Mouse (Mus musculus): Measurements from ENCODE around the gene Tefm. TPM values are rescaled to one million over a fixed set of nuclear protein-coding genes. Genes with fewer than 3 reads are reported as not detected.

Gene Tefm
- polyA plus RNA-seq, 1 experiment from 2014 or later, result 22.0 TPM

- 88% methylated on average over 13 of the region's 13 CpGs for WGBS
- Histone ChIP-seq H3K9me3 (ENCODE audit: control insufficient read depth, low read length) (no peaks in the 10 kb centered on the region), H3K4me3 (ENCODE audit: low read length) (no peak overlapping the region), H3K4me2 (ENCODE audit: low read length) (no peak overlapping the region), H3K36me3 (ENCODE audit: control insufficient read depth, insufficient read depth, low read length) (peaks cover 14% of the 10 kb centered on the region), H3K27me3 (replicated peaks; ENCODE audit: control insufficient read depth, insufficient read depth, low read length) (no peaks in the 10 kb centered on the region), H3K9ac (ENCODE audit: low read depth, low read length) (no peak overlapping the region), H3K4me1 (ENCODE audit: control insufficient read depth, insufficient read depth, low read depth, low read length) (peaks cover 4% of the 10 kb centered on the region), H3K27ac (ENCODE audit: low read depth, low read length) (no peak overlapping the region)
- ATAC-seq, result no peak
These were observed 5.2 kb downstream of the Tefm start for GRCm38 (mm10) chr11:80136786-80137185.

- no peak overlapping the region for H3K27ac ChIP-seq (ENCODE audit: low read depth, low read length)
- H3K4me3 ChIP-seq (ENCODE audit: low read length), result no peak overlapping the region
- no peak overlapping the region for H3K4me2 ChIP-seq (ENCODE audit: low read length)
- H3K9ac ChIP-seq (ENCODE audit: low read depth, low read length), result no peak overlapping the region
- H3K4me1 ChIP-seq (ENCODE audit: control insufficient read depth, insufficient read depth, low read depth, low read length), result peaks cover 3% of the 10 kb centered on the region
- no peaks in the 10 kb centered on the region for H3K9me3 ChIP-seq (ENCODE audit: control insufficient read depth, low read length)
- ATAC-seq, result no peak
- WGBS, result 85% methylated on average over 11 of the region's 11 CpGs
- peaks cover 14% of the 10 kb centered on the region for H3K36me3 ChIP-seq (ENCODE audit: control insufficient read depth, insufficient read depth, low read length)
- no peaks in the 10 kb centered on the region for H3K27me3 ChIP-seq (replicated peaks; ENCODE audit: control insufficient read depth, insufficient read depth, low read length)
These were observed 5.9 kb downstream of the Tefm start for GRCm38 (mm10) chr11:80135954-80136683.

GRCm38 (mm10) chr11:80134744-80135143 is 7.2 kb downstream of the Tefm start:
- no peak overlapping the region for H3K27ac ChIP-seq (ENCODE audit: low read depth, low read length)
- no peaks in the 10 kb centered on the region for H3K4me1 ChIP-seq (ENCODE audit: control insufficient read depth, insufficient read depth, low read depth, low read length)
- no peak overlapping the region for H3K4me3 ChIP-seq (ENCODE audit: low read length)
- no peaks in the 10 kb centered on the region for H3K27me3 ChIP-seq (replicated peaks; ENCODE audit: control insufficient read depth, insufficient read depth, low read length)
- no peak overlapping the region for H3K9ac ChIP-seq (ENCODE audit: low read depth, low read length)
- 72% methylated on average over 4 of the region's 4 CpGs for WGBS
- no peak for ATAC-seq
- H3K9me3 ChIP-seq (ENCODE audit: control insufficient read depth, low read length), result no peaks in the 10 kb centered on the region
- peaks cover 11% of the 10 kb centered on the region for H3K36me3 ChIP-seq (ENCODE audit: control insufficient read depth, insufficient read depth, low read length)
- H3K4me2 ChIP-seq (ENCODE audit: low read length), result no peak overlapping the region

- WGBS, result 83% methylated on average over 1 of the region's 1 CpGs
- Histone ChIP-seq H3K4me2 (ENCODE audit: low read length) (no peak overlapping the region), H3K9me3 (ENCODE audit: control insufficient read depth, low read length) (no peaks in the 10 kb centered on the region), H3K27ac (ENCODE audit: low read depth, low read length) (no peak overlapping the region), H3K27me3 (replicated peaks; ENCODE audit: control insufficient read depth, insufficient read depth, low read length) (no peaks in the 10 kb centered on the region), H3K4me3 (ENCODE audit: low read length) (no peak overlapping the region), H3K9ac (ENCODE audit: low read depth, low read length) (no peak overlapping the region), H3K36me3 (ENCODE audit: control insufficient read depth, insufficient read depth, low read length) (peaks cover 11% of the 10 kb centered on the region), H3K4me1 (ENCODE audit: control insufficient read depth, insufficient read depth, low read depth, low read length) (no peaks in the 10 kb centered on the region)
- ATAC-seq, result no peak
These were observed 9.9 kb downstream of the Tefm start for GRCm38 (mm10) chr11:80132050-80132449.

GRCm38 (mm10) chr11:80116411-80116810 is 25.6 kb downstream of the Tefm start:
- H3K4me1 ChIP-seq (ENCODE audit: control insufficient read depth, insufficient read depth, low read depth, low read length), result no peaks in the 10 kb centered on the region
- H3K4me2 ChIP-seq (ENCODE audit: low read length), result no peak overlapping the region
- no peak for ATAC-seq
- no peak overlapping the region for H3K9ac ChIP-seq (ENCODE audit: low read depth, low read length)
- no peak overlapping the region for H3K27ac ChIP-seq (ENCODE audit: low read depth, low read length)
- 86% methylated on average over 1 of the region's 1 CpGs for WGBS
- H3K36me3 ChIP-seq (ENCODE audit: control insufficient read depth, insufficient read depth, low read length), result peaks cover 20% of the 10 kb centered on the region
- no peak overlapping the region for H3K4me3 ChIP-seq (ENCODE audit: low read length)
- H3K27me3 ChIP-seq (replicated peaks; ENCODE audit: control insufficient read depth, insufficient read depth, low read length), result no peaks in the 10 kb centered on the region
- no peaks in the 10 kb centered on the region for H3K9me3 ChIP-seq (ENCODE audit: control insufficient read depth, low read length)

- no peak for ATAC-seq
These were observed 37.6 kb downstream of the Tefm start for GRCm38 (mm10) chr11:80104407-80104806.

GRCm38 (mm10) chr11:80101298-80101697 is 40.7 kb downstream of the Tefm start:
- Histone ChIP-seq H3K27ac (ENCODE audit: low read depth, low read length) (no peak overlapping the region), H3K4me1 (ENCODE audit: control insufficient read depth, insufficient read depth, low read depth, low read length) (no peaks in the 10 kb centered on the region), H3K9me3 (ENCODE audit: control insufficient read depth, low read length) (no peaks in the 10 kb centered on the region), H3K4me2 (ENCODE audit: low read length) (no peak overlapping the region), H3K36me3 (ENCODE audit: control insufficient read depth, insufficient read depth, low read length) (peaks cover 6% of the 10 kb centered on the region; the same call in 1 of the 2 replicates), H3K9ac (ENCODE audit: low read depth, low read length) (no peak overlapping the region), H3K27me3 (replicated peaks; ENCODE audit: control insufficient read depth, insufficient read depth, low read length) (no peaks in the 10 kb centered on the region), H3K4me3 (ENCODE audit: low read length) (no peak overlapping the region)
- 95% methylated on average over 6 of the region's 6 CpGs for WGBS
- ATAC-seq, result no peak

More at GRCm38 (mm10) chr11:80104407-80104806, 37.6 kb downstream of the Tefm start:
- peaks cover 8% of the 10 kb centered on the region for H3K36me3 ChIP-seq (ENCODE audit: control insufficient read depth, insufficient read depth, low read length)
- 83% methylated on average over 1 of the region's 1 CpGs for WGBS
- no peaks in the 10 kb centered on the region for H3K27me3 ChIP-seq (replicated peaks; ENCODE audit: control insufficient read depth, insufficient read depth, low read length)
- no peak overlapping the region for H3K27ac ChIP-seq (ENCODE audit: low read depth, low read length)
- H3K9ac ChIP-seq (ENCODE audit: low read depth, low read length), result no peak overlapping the region
- no peaks in the 10 kb centered on the region for H3K9me3 ChIP-seq (ENCODE audit: control insufficient read depth, low read length)
- no peak overlapping the region for H3K4me3 ChIP-seq (ENCODE audit: low read length)
- no peak overlapping the region for H3K4me2 ChIP-seq (ENCODE audit: low read length)
- no peaks in the 10 kb centered on the region for H3K4me1 ChIP-seq (ENCODE audit: control insufficient read depth, insufficient read depth, low read depth, low read length)

GRCm38 (mm10) chr11:80098444-80099056 is 43.4 kb downstream of the Tefm start:
- H3K27me3 ChIP-seq (replicated peaks; ENCODE audit: control insufficient read depth, insufficient read depth, low read length), result no peaks in the 10 kb centered on the region
- 92% methylated on average over 3 of the region's 3 CpGs for WGBS
- H3K4me2 ChIP-seq (ENCODE audit: low read length), result no peak overlapping the region
- H3K9ac ChIP-seq (ENCODE audit: low read depth, low read length), result no peak overlapping the region
- H3K9me3 ChIP-seq (ENCODE audit: control insufficient read depth, low read length), result no peaks in the 10 kb centered on the region
- no peaks in the 10 kb centered on the region for H3K4me1 ChIP-seq (ENCODE audit: control insufficient read depth, insufficient read depth, low read depth, low read length)
- ATAC-seq, result no peak
- no peak overlapping the region for H3K27ac ChIP-seq (ENCODE audit: low read depth, low read length)
- H3K4me3 ChIP-seq (ENCODE audit: low read length), result no peak overlapping the region
- H3K36me3 ChIP-seq (ENCODE audit: control insufficient read depth, insufficient read depth, low read length), result peaks cover 4% of the 10 kb centered on the region

GRCm38 (mm10) chr11:80090555-80091164 is 51.3 kb downstream of the Tefm start:
- no peaks in the 10 kb centered on the region for H3K27me3 ChIP-seq (replicated peaks; ENCODE audit: control insufficient read depth, insufficient read depth, low read length)
- H3K36me3 ChIP-seq (ENCODE audit: control insufficient read depth, insufficient read depth, low read length), result no peaks in the 10 kb centered on the region; the same call in none of the 2 replicates
- WGBS, result 58% methylated on average over 3 of the region's 3 CpGs
- H3K9ac ChIP-seq (ENCODE audit: low read depth, low read length), result no peak overlapping the region
- H3K27ac ChIP-seq (ENCODE audit: low read depth, low read length), result no peak overlapping the region
- H3K9me3 ChIP-seq (ENCODE audit: control insufficient read depth, low read length), result no peaks in the 10 kb centered on the region
- ATAC-seq, result no peak
- H3K4me1 ChIP-seq (ENCODE audit: control insufficient read depth, insufficient read depth, low read depth, low read length), result peaks cover 9% of the 10 kb centered on the region
- H3K4me2 ChIP-seq (ENCODE audit: low read length), result peak overlapping the region; percentile 91
- H3K4me3 ChIP-seq (ENCODE audit: low read length), result no peak overlapping the region
